Mouse (Mus musculus) erythroblast, embryonic 14.5 days (primary cell): ENCODE data around the gene Atg7. TPM values are rescaled to one million over a fixed set of nuclear protein-coding genes. Genes with fewer than 3 reads are reported as not detected.

Experiments used
- H3K27me3 ChIP-seq: 2 replicates; pipeline ENCODE4 v1.6.1; 2012; ENCODE audit warnings: inconsistent platforms; ENCODE audit not compliant: control insufficient read depth
- H3K36me3 ChIP-seq: 2 replicates; pipeline ENCODE4 v1.6.1; 2012; ENCODE audit warnings: mild to moderate bottlenecking, inconsistent platforms; ENCODE audit not compliant: control insufficient read depth
- H3K4me1 ChIP-seq: 2 replicates; pipeline ENCODE4 v1.6.1; 2012; ENCODE audit warnings: inconsistent platforms; ENCODE audit not compliant: control insufficient read depth
- H3K4me3 ChIP-seq: replicated peaks from 2 replicates; pipeline ENCODE3; 2012; ENCODE audit warnings: moderate library complexity, mild to moderate bottlenecking, inconsistent platforms
- H3K9me3 ChIP-seq: 2 replicates; pipeline ENCODE4 v1.6.1; 2012; ENCODE audit warnings: low read length, inconsistent platforms, mixed read lengths; ENCODE audit not compliant: control insufficient read depth
- GATA1 ChIP-seq: IDR thresholded peaks from 2 replicates; pipeline ENCODE4 v1.6.1; 2012; ENCODE audit warnings: low read length, inconsistent platforms, mixed read lengths
- TAL1 ChIP-seq: IDR thresholded peaks from 3 replicates; pipeline ENCODE4 v1.6.1; 2012; ENCODE audit warnings: low read length, inconsistent platforms, mixed read lengths
- polyA plus RNA-seq: library from polyadenylated mRNA; stranded (reverse); fragments of >175 nt; gene quantifications from 2 replicates; pipeline ENCODE4 v1.2.3, GENCODE M21; 2012

The Atg7 gene
- polyA plus RNA-seq, 1 experiment, result 6.0 TPM

DNA sequence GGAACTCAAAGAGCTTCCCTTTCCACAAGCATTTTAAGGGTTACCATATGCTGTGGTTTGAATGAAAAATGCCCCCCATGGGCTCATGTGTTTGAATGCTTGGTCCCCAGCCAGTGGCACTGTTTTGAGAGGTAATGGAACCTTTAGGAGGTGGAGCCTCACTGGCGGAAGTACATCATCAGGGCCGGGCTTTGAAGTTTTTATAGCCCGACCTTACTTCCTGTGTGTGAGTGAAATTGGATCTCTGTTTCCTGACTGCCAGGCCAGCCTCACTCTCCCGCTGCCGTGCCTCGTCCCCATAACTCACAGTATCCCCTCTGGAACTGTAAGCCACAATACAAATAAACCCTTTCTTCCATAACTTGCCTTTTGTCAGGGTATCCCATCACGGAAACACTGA, 256.8 kb downstream of the Atg7 start:
- Histone ChIP-seq H3K4me3 (no peak overlapping the region), H3K36me3 (peaks cover 15% of the 10 kb centered on the region), H3K27me3 (no peaks in the 10 kb centered on the region), H3K9me3 (no peaks in the 10 kb centered on the region), H3K4me1 (peaks cover 61% of the 10 kb centered on the region)
- TF ChIP-seq GATA1, result no peak
- TF ChIP-seq TAL1, result no peak

DNA sequence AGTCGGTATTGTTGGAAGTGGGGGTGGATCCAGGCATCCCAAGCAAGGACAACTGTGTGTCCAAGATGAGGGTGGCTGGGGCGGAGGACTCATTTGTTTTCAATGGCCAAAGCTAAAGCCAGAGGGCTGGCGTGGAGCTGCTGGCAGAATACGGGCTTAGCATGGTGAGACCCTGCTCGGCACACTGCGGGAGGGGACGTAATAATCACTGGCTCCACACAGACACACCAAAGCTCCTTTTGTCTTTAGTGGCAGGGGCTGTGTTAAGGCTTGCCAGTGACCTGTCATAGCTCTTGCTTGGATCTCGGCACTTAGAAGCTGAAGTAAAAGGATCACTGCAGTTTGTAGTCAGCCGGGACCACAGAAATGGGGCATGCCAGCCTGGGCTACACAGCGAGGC, 257.3 kb downstream of the Atg7 start:
- TF ChIP-seq GATA1 (no peak), TAL1 (no peak)
- Histone ChIP-seq H3K4me1 (peaks cover 61% of the 10 kb centered on the region), H3K36me3 (peaks cover 12% of the 10 kb centered on the region), H3K4me3 (no peak overlapping the region), H3K27me3 (no peaks in the 10 kb centered on the region), H3K9me3 (no peaks in the 10 kb centered on the region)

DNA sequence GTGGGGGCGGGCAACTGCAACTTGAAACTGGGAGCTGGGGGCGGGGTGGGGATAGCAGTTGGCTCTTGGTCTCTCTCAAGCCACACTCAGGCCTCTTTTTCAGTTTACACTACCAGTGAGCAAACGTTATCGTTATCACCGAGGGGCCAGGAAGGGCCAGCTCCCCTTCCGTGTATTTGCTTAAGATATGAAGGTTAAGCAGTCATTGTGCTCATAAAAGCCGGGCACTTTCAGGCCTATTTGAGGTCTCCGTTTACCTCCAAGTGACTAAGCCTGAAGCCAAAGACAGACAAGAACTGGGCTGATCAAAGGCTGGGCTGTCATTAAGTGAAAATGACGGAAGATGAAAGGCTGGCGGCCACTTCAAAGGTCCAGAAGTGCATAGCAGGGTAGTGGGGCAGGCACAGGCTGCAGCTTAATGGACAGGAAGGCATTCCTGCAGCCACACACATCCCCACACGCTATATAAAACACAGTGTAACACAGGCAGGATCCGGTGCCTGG, 258.5 kb downstream of the Atg7 start:
- no peaks in the 10 kb centered on the region for H3K27me3 ChIP-seq
- H3K9me3 ChIP-seq, result no peaks in the 10 kb centered on the region
- peak overlapping the region; percentile 51 for H3K4me3 ChIP-seq
- peaks cover 71% of the 10 kb centered on the region for H3K4me1 ChIP-seq
- H3K36me3 ChIP-seq, result peaks cover 8% of the 10 kb centered on the region
- TF ChIP-seq TAL1 (no peak), GATA1 (peak; percentile 30; the same call in 1 of the 2 replicates)

DNA sequence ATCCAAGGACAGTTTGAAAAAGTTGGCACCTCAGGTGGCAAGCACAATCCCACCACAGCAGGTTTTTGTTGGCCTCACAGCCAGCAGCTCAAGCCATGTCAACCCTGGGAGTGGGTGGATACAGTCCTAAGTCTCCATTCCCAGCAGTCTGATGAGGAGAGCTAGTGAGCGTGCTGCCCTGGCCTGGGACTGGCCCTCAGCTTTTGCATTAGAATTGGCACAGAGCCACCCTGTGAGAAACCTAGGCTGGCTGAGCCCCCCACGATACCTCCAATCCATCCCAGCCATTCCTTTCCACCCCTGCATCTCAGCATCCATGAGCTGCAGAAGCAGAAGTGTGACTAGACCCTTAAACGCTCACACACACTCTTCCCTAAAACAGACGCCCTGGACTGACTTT, 259.0 kb downstream of the Atg7 start:
- no peak for TF ChIP-seq GATA1
- no peak for TF ChIP-seq TAL1
- H3K27me3 ChIP-seq, result no peaks in the 10 kb centered on the region
- no peak overlapping the region for H3K4me3 ChIP-seq
- H3K4me1 ChIP-seq, result peaks cover 73% of the 10 kb centered on the region
- peaks cover 8% of the 10 kb centered on the region for H3K36me3 ChIP-seq
- no peaks in the 10 kb centered on the region for H3K9me3 ChIP-seq

DNA sequence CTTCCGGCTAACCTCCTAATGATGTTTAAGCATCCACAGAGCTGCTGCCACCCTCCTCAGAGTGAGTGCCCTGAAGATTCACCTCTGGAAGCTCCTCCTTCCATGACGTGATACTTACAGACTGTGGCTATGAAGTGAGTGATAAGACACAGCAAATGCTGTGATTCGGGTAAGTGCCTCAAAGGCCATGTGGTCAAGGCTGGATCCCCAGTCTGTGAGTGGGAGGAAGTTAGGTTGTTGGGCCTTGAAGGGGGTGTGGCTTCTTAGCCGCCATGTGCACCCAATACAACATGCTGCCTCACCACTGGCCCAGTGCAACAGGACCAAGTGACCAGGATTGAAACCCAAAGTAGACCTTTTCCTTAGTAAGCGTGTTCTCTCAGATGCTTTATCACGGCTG, 261.3 kb downstream of the Atg7 start:
- peaks cover 73% of the 10 kb centered on the region for H3K4me1 ChIP-seq
- no peaks in the 10 kb centered on the region for H3K27me3 ChIP-seq
- TF ChIP-seq GATA1 (no peak), TAL1 (no peak)
- H3K4me3 ChIP-seq, result no peak overlapping the region
- no peaks in the 10 kb centered on the region for H3K9me3 ChIP-seq
- H3K36me3 ChIP-seq, result peaks cover 5% of the 10 kb centered on the region

DNA sequence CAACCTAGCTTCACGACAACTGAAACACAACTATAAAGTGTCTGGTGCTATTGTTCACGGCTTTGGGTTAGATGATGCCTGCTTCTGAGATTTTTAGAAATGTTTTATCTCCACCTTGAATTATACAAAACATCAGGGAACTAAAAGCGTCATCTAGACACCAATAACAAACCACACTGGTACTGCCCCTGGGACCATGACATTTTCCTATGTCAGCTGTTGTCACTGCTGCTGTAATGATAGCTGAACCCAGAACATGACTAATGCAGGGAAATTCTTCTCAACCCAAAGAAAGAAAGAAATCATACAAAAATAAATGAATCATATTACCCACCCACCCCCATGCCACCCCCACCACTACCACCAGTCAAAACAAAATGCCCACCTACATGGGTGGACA, 261.9 kb downstream of the Atg7 start:
- Histone ChIP-seq H3K27me3 (no peaks in the 10 kb centered on the region), H3K4me3 (no peak overlapping the region), H3K36me3 (peaks cover 5% of the 10 kb centered on the region), H3K9me3 (no peaks in the 10 kb centered on the region), H3K4me1 (peaks cover 69% of the 10 kb centered on the region)
- TF ChIP-seq TAL1 (no peak), GATA1 (no peak)

DNA sequence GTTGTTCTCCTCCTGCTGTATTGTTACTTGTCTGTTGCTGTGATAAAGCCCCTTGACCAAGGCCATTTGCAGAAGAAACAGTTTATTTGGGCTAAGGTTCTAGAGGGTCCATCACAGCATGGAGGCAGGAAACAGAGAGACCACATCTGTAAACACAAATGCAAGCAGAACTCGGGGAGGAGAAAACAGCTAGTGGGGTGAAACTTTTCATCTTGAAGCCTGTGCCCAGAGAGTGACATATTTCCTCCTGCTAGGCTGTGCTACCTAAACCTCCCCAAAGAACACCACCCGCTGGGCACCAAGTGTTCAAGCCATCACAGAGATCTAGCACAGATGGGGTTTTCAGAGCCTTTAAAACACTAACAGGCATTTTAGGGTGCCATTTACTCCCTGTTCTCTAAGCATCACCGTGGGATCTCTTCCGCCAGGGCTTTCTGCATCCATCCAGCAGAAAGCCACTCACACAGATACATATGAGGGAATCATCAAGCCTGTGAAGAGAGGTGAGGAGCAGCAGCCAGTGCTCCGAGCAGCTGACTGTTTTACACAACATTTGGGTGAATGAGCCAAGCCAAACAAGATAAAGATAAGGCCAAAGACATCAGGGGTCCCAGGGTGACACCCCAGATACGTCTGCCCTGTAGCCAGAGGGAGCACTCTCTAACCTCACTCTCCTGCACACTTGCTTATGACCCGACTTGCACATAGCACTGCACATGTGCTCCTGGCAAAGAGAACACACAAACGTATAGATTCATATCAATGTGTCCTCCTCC, 262.5 kb downstream of the Atg7 start:
- H3K27me3 ChIP-seq, result no peaks in the 10 kb centered on the region
- H3K4me1 ChIP-seq, result peaks cover 63% of the 10 kb centered on the region
- H3K4me3 ChIP-seq, result no peak overlapping the region
- no peaks in the 10 kb centered on the region for H3K9me3 ChIP-seq
- H3K36me3 ChIP-seq, result peaks cover 2% of the 10 kb centered on the region; the same call in 1 of the 2 replicates
- TF ChIP-seq GATA1 (no peak), TAL1 (no peak)

DNA sequence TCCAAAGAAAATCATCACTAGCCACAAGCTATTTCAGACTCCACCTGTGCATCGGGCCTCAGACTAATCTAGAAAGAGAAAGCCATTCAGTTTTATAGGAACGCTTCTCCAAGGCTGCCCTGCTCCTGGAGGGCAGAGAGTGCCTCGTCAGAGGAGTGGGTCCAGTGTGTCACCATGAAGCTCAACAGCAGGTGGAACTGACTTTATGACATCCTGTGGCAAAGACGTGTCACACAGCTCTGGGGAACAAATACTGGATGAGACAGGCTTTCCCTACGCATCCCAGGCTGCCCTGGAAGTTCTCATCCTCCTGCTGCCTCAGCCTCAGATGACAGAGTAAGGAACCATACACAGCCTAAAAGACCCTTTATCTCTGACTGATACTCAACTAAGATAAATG, 263.3 kb downstream of the Atg7 start:
- no peak overlapping the region for H3K4me3 ChIP-seq
- TF ChIP-seq GATA1, result no peak
- TF ChIP-seq TAL1, result no peak
- H3K27me3 ChIP-seq, result no peaks in the 10 kb centered on the region
- H3K36me3 ChIP-seq, result peaks cover 2% of the 10 kb centered on the region; the same call in 1 of the 2 replicates
- peaks cover 56% of the 10 kb centered on the region for H3K4me1 ChIP-seq
- H3K9me3 ChIP-seq, result no peaks in the 10 kb centered on the region

DNA sequence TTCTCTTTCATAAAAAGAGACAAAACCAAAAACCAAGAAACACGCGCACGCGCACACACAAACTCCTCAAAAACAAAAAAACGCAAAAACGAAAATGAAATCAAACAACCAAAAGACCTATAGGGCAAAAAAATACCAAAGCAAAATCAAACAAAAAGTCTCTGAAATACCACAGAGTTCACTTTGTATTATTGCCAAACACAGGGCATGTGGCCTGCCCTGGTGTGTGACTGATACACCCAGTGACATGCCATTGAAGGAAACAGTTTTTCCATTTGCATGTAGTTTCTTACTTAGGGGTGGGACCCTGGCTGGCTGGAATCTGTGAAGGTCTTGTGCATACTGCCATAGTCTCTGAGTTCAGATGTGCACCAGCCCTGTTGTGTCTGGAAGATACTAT, 264.6 kb downstream of the Atg7 start:
- no peak overlapping the region for H3K4me3 ChIP-seq
- no peaks in the 10 kb centered on the region for H3K27me3 ChIP-seq
- H3K9me3 ChIP-seq, result no peaks in the 10 kb centered on the region
- peaks cover 45% of the 10 kb centered on the region for H3K4me1 ChIP-seq
- H3K36me3 ChIP-seq, result peaks cover 2% of the 10 kb centered on the region; the same call in 1 of the 2 replicates
- TF ChIP-seq TAL1, result no peak
- no peak for TF ChIP-seq GATA1

DNA sequence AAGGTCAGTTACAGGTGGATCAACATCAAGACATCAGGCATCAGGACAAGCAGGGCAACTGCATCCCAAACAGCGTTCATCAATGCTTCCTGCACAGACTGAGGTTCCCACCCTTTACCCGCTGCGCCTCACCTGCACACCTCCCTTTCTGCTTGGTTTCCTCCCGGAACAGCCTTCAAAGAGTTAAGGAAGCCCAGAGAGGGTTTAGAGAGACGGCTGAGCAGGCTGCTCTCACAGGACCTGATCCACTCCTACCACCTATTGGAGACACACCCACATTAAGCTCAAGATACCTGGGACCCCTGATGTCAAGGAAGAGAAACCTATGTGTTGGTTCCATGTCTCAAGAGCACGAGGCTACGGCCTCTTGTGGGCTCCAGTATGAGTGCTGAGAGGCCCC, 266.9 kb downstream of the Atg7 start:
- no peaks in the 10 kb centered on the region for H3K36me3 ChIP-seq
- TF ChIP-seq TAL1, result no peak
- TF ChIP-seq GATA1, result no peak
- H3K27me3 ChIP-seq, result no peaks in the 10 kb centered on the region
- no peak overlapping the region for H3K4me3 ChIP-seq
- H3K4me1 ChIP-seq, result peaks cover 28% of the 10 kb centered on the region
- no peaks in the 10 kb centered on the region for H3K9me3 ChIP-seq

Other genes with a start within 250 kb of the Atg7 start
- gene Hrh1, start 245.2 kb upstream of the Atg7 start, polyA plus RNA-seq, result 0.02 TPM in 1 of 2 replicates, not detected in the other